Mouse (Mus musculus) ES-E14 (cell line): ENCODE data around the gene Cntnap2. TPM values are rescaled to one million over a fixed set of nuclear protein-coding genes. Genes with fewer than 3 reads are reported as not detected.

Experiments used
- DNase-seq: peaks from one replicate; pipeline ENCODE4 v3.0.0-alpha.2; 2013; ENCODE audit warnings: low read depth, low spot score
- H3K27ac ChIP-seq: 2 replicates; pipeline ENCODE4 v1.5.1; 2012; ENCODE audit warnings: low read depth, mild to moderate bottlenecking, low read length, moderate library complexity, mixed read lengths; ENCODE audit not compliant: poor library complexity, insufficient read depth, severe bottlenecking
- H3K36me3 ChIP-seq: 2 replicates; pipeline ENCODE4 v1.6.1; 2012; ENCODE audit warnings: mild to moderate bottlenecking, low read length, moderate library complexity, mixed read lengths; ENCODE audit not compliant: control insufficient read depth, poor library complexity, insufficient read depth, severe bottlenecking
- H3K4me1 ChIP-seq, 2 experiments: fragments of 150-350 bp in 1 of 2; sonication (generic) in 1 of 2; 2 replicates each; pipeline ENCODE4 v1.6.1; 2012; ENCODE audit warnings: low read length in 2 of 2, mild to moderate bottlenecking in 1 of 2, mixed read lengths in 1 of 2; ENCODE audit not compliant: control insufficient read depth in 2 of 2, insufficient read depth in 2 of 2, poor library complexity in 1 of 2
- H3K4me3 ChIP-seq, 2 experiments: fragments of 150-350 bp in 1 of 2; sonication (generic) in 1 of 2; 2 replicates each; pipeline ENCODE4 v1.5.1; 2012; ENCODE audit warnings: low read length in 2 of 2, low read depth in 1 of 2, mild to moderate bottlenecking in 1 of 2, mixed read lengths in 1 of 2; ENCODE audit not compliant: insufficient read depth in 1 of 2, poor library complexity in 1 of 2, severe bottlenecking in 1 of 2
- H3K9ac ChIP-seq: 2 replicates; pipeline ENCODE4 v1.6.1; 2012; ENCODE audit warnings: low read depth, mild to moderate bottlenecking, low read length, mixed read lengths; ENCODE audit not compliant: poor library complexity, insufficient read depth, severe bottlenecking
- H3K9me3 ChIP-seq: fragments of 150-350 bp; sonication (generic); 2 replicates; pipeline ENCODE4 v1.6.1; 2012; ENCODE audit warnings: low read depth, mild to moderate bottlenecking, low read length; ENCODE audit not compliant: control insufficient read depth, insufficient read depth
- CHD2 ChIP-seq: IDR thresholded peaks from 2 replicates; pipeline ENCODE4 v1.6.1; 2014; ENCODE audit warnings: mild to moderate bottlenecking, low read depth, low read length, inconsistent platforms
- HCFC1 ChIP-seq: IDR thresholded peaks from 2 replicates; pipeline ENCODE4 v1.6.1; 2012; ENCODE audit warnings: low read length, inconsistent platforms, borderline replicate concordance; ENCODE audit not compliant: insufficient read depth
- MAFK ChIP-seq: IDR thresholded peaks from 2 replicates; pipeline ENCODE4 v1.6.1; 2014; ENCODE audit warnings: mild to moderate bottlenecking, low read depth, low read length, inconsistent platforms; ENCODE audit not compliant: insufficient read depth
- ZC3H11A ChIP-seq: IDR thresholded peaks from 2 replicates; pipeline ENCODE4 v1.6.1; 2012; ENCODE audit warnings: low read depth, mild to moderate bottlenecking, inconsistent platforms, low read length, borderline replicate concordance
- ZNF384 ChIP-seq: IDR thresholded peaks from 2 replicates; pipeline ENCODE4 v1.6.1; 2012; ENCODE audit warnings: low read depth, low read length, inconsistent platforms
- in situ Hi-C, 2 experiments: fragments of 600-800 bp; cut with MboI; formaldehyde crosslinking; loops; one replicate each; pipeline ENCODE4 v1.15.1; 2025; ENCODE audit warnings: low sequenced_read_pairs in 2 of 2, inconsistent platforms in 1 of 2; ENCODE audit not compliant: unreplicated experiment in 2 of 2
- total RNA-seq: library from RNA; depleted of rRNA; stranded (reverse); fragments of 300-350 nt; gene quantifications from 2 replicates; pipeline ENCODE4 v1.2.3, GENCODE M21; 2012

The Cntnap2 gene
- total RNA-seq, 1 experiment, result 7.9 TPM

- DNase-seq, result no peak
- Histone ChIP-seq H3K27ac (no peak overlapping the region), H3K4me3 (no peak overlapping the region), H3K9ac (no peak overlapping the region), H3K9me3 (no peaks in the 10 kb centered on the region), H3K4me1 (peaks cover 0 to 5% of the 10 kb centered on the region in 2 experiments; a peak in 1 of 4 replicates), H3K36me3 (no peaks in the 10 kb centered on the region)
- TF ChIP-seq ZC3H11A, result no peak
- TF ChIP-seq CHD2, result no peak
- no peak for TF ChIP-seq ZNF384
- TF ChIP-seq HCFC1, result no peak
- TF ChIP-seq MAFK, result no peak
- in situ Hi-C loops, result no loop called here
Measured at GRCm38 (mm10) chr6:47340813-47341502, 2281.8 kb downstream of the Cntnap2 start.

- no peak overlapping the region for H3K9ac ChIP-seq
- no peak overlapping the region for H3K4me3 ChIP-seq
- no peaks in the 10 kb centered on the region for H3K36me3 ChIP-seq
- H3K27ac ChIP-seq, result no peak overlapping the region
- TF ChIP-seq HCFC1, result no peak
- no peaks in the 10 kb centered on the region for H3K9me3 ChIP-seq
- DNase-seq, result no peak
- in situ Hi-C loops, result no loop called here
- peaks cover 0 to 5% of the 10 kb centered on the region in 2 experiments; a peak in 1 of 4 replicates for H3K4me1 ChIP-seq
Measured at GRCm38 (mm10) chr6:47341503-47341884, 2282.3 kb downstream of the Cntnap2 start.

- H3K9ac ChIP-seq, result no peak overlapping the region
- in situ Hi-C loops, result no loop called here
- no peak overlapping the region for H3K4me3 ChIP-seq
- no peaks in the 10 kb centered on the region for H3K9me3 ChIP-seq
- no peaks in the 10 kb centered on the region for H3K4me1 ChIP-seq
- TF ChIP-seq CHD2, result no peak
- TF ChIP-seq HCFC1, result no peak
- no peak for TF ChIP-seq ZNF384
- TF ChIP-seq MAFK, result no peak
- TF ChIP-seq ZC3H11A, result no peak
- no peak for DNase-seq
- H3K36me3 ChIP-seq, result no peaks in the 10 kb centered on the region
- no peak overlapping the region for H3K27ac ChIP-seq
Measured at GRCm38 (mm10) chr6:47343245-47343644, 2284.1 kb downstream of the Cntnap2 start.

GRCm38 (mm10) chr6:47344696-47345095 is 2285.5 kb downstream of the Cntnap2 start:
- Histone ChIP-seq H3K4me1 (peaks cover 0 to under 1% of the 10 kb centered on the region in 2 experiments; a peak in 1 of 4 replicates), H3K4me3 (no peak overlapping the region), H3K27ac (no peak overlapping the region), H3K9me3 (no peaks in the 10 kb centered on the region), H3K9ac (no peak overlapping the region), H3K36me3 (no peaks in the 10 kb centered on the region)
- DNase-seq, result no peak
- TF ChIP-seq ZC3H11A, result no peak
- TF ChIP-seq MAFK, result no peak
- TF ChIP-seq HCFC1, result no peak
- no peak for TF ChIP-seq ZNF384
- no peak for TF ChIP-seq CHD2
- in situ Hi-C loops, result no loop called here

- Histone ChIP-seq H3K9ac (no peak overlapping the region), H3K27ac (no peak overlapping the region), H3K4me1 (peaks cover 0 to 2% of the 10 kb centered on the region in 2 experiments; a peak in 3 of 4 replicates), H3K36me3 (no peaks in the 10 kb centered on the region), H3K9me3 (no peaks in the 10 kb centered on the region), H3K4me3 (no peak overlapping the region)
- no peak for DNase-seq
- TF ChIP-seq CHD2, result no peak
- in situ Hi-C loops, result no loop called here
Measured at GRCm38 (mm10) chr6:47350100-47350690, 2291.0 kb downstream of the Cntnap2 start.
